Comparison of ENCODE assay signal across 22 mouse cellular contexts in genomic region chr12:17387332-17388135, GRCm38 (mm10). TPM values are rescaled to one million over a fixed set of nuclear protein-coding genes. Genes with fewer than 3 reads are reported as not detected.
DNase-seq lines count a peak whose midpoint lies in the region; ATAC-seq lines count a peak whose summit lies in the region.
"Had no signal": no experiment of that assay in that cellular context is flagged by ENCODE, and none has a peak within 500 bp of the region (broad histone marks: within the 10 kb centered on the region; RNA-seq: fewer than 3 reads in every experiment).

No protein-coding gene starts in this region.

- no peak overlapping the region for H3K9ac ChIP-seq in midbrain, embryonic 11.5 days (ENCODE audit: low read length)
- no peak overlapping the region for H3K9ac ChIP-seq in midbrain, embryonic 16.5 days (ENCODE audit: low read depth, low read length)
- no peak overlapping the region for H3K9ac ChIP-seq in intestine, embryonic 15.5 days
- H3K9ac ChIP-seq: liver, embryonic 14.5 days; midbrain, embryonic 15.5 days; neural tube, embryonic 13.5 days had no signal

- no peaks in the 10 kb centered on the region for H3K4me1 ChIP-seq in midbrain, embryonic 11.5 days (ENCODE audit: control insufficient read depth, insufficient read depth, low read length)
- no peaks in the 10 kb centered on the region for H3K4me1 ChIP-seq in midbrain, embryonic 16.5 days (ENCODE audit: control insufficient read depth, insufficient read depth, low read length)
- H3K4me1 ChIP-seq in intestine, embryonic 15.5 days (replicated peaks), result peaks cover 13% of the 10 kb centered on the region
- H3K4me1 ChIP-seq: midbrain, embryonic 15.5 days; neural tube, embryonic 13.5 days had no signal

- no peaks in the 10 kb centered on the region for H3K27me3 ChIP-seq in midbrain, embryonic 11.5 days (ENCODE audit: control insufficient read depth, insufficient read depth, low read length)
- H3K27me3 ChIP-seq in midbrain, embryonic 16.5 days (ENCODE audit: control insufficient read depth, insufficient read depth, low read depth, low read length), result no peaks in the 10 kb centered on the region
- no peaks in the 10 kb centered on the region for H3K27me3 ChIP-seq in intestine, embryonic 15.5 days (replicated peaks)
- H3K27me3 ChIP-seq: midbrain, embryonic 15.5 days; neural tube, embryonic 13.5 days had no signal

- DNase-seq in heart, adult 11 months, result peak; percentile 72
- no peak for DNase-seq in heart, postnatal 4 days
- DNase-seq in midbrain, embryonic 11.5 days (ENCODE audit: low spot score, missing footprints), result peak; percentile 67
- no peak for DNase-seq in ovary, postnatal 14 days (ENCODE audit: low spot score)
- no peak for DNase-seq in left cerebral cortex, adult 11 months (ENCODE audit: low spot score)
- DNase-seq: adrenal gland, postnatal 25 days; cerebellum, postnatal 10 days; heart, postnatal 10 days; layer of hippocampus, adult 9-11 months; retina, postnatal 1 day; spleen, adult 18-20 months had no signal

- ATAC-seq in midbrain, embryonic 11.5 days (ENCODE audit: low FRiP score), result no peak
- ATAC-seq in midbrain, embryonic 16.5 days, result no peak
- peak; percentile 25; the same call in 1 of the 2 replicates for ATAC-seq in intestine, embryonic 15.5 days
- ATAC-seq: CD4-positive, CD25-positive, alpha-beta regulatory T cell, adult 4 months; forebrain, embryonic 14.5 days; hindbrain, postnatal 0 days; midbrain, embryonic 15.5 days had no signal

- H3K36me3 ChIP-seq in midbrain, embryonic 11.5 days (ENCODE audit: control insufficient read depth, insufficient read depth, low read length), result no peaks in the 10 kb centered on the region
- H3K36me3 ChIP-seq in midbrain, embryonic 16.5 days (ENCODE audit: control insufficient read depth, insufficient read depth, low read length), result 0 out of 2 replicates have a peak, but pooled peaks cover 2% of the 10 kb centered on the region
- H3K36me3 ChIP-seq in intestine, embryonic 15.5 days, result no peaks in the 10 kb centered on the region

- H3K27ac ChIP-seq in midbrain, embryonic 11.5 days (ENCODE audit: low read depth, low read length), result no peak overlapping the region
- no peak overlapping the region for H3K27ac ChIP-seq in midbrain, embryonic 16.5 days (ENCODE audit: low read length)
- no peak overlapping the region for H3K27ac ChIP-seq in intestine, embryonic 15.5 days
- H3K27ac ChIP-seq: hindbrain, postnatal 0 days; liver, embryonic 14.5 days; macrophage; midbrain, embryonic 15.5 days; neural tube, embryonic 13.5 days had no signal

- WGBS in midbrain, embryonic 11.5 days, result 93% methylated on average over 12 of the region's 12 CpGs
- 94% methylated on average over 12 of the region's 12 CpGs for WGBS in midbrain, embryonic 16.5 days
- WGBS in intestine, embryonic 15.5 days, result 51% methylated on average over 12 of the region's 12 CpGs

- H3K4me3 ChIP-seq in midbrain, embryonic 11.5 days (ENCODE audit: low read depth, low read length), result no peak overlapping the region
- no peak overlapping the region for H3K4me3 ChIP-seq in midbrain, embryonic 16.5 days (ENCODE audit: low read depth, low read length)
- no peak overlapping the region for H3K4me3 ChIP-seq in intestine, embryonic 15.5 days (replicated peaks)
- H3K4me3 ChIP-seq: midbrain, embryonic 15.5 days; neural tube, embryonic 13.5 days had no signal

- no peak overlapping the region for H3K4me2 ChIP-seq in midbrain, embryonic 11.5 days
- no peak overlapping the region for H3K4me2 ChIP-seq in midbrain, embryonic 16.5 days (ENCODE audit: low read length)
- H3K4me2 ChIP-seq in intestine, embryonic 15.5 days (replicated peaks), result no peak overlapping the region
- H3K4me2 ChIP-seq: midbrain, embryonic 15.5 days; neural tube, embryonic 13.5 days had no signal

- no peaks in the 10 kb centered on the region for H3K9me3 ChIP-seq in midbrain, embryonic 11.5 days (ENCODE audit: control insufficient read depth, low read length)
- H3K9me3 ChIP-seq in midbrain, embryonic 16.5 days (replicated peaks; ENCODE audit: control insufficient read depth, low read length, poor library complexity, severe bottlenecking), result no peaks in the 10 kb centered on the region
- no peaks in the 10 kb centered on the region for H3K9me3 ChIP-seq in intestine, embryonic 15.5 days
- H3K9me3 ChIP-seq: midbrain, embryonic 15.5 days; neural tube, embryonic 13.5 days had no signal

RNA-seq across cellular contexts. Expression of gene Nol10, which starts 39.3 kb away (rescaled TPM):
- 10 to 100 TPM; 10.4 to 11.3 TPM for total RNA-seq in heart, postnatal 4 days (2021)
- 32.8 and 36.9 TPM in 2 replicates for polyA plus RNA-seq in midbrain, embryonic 11.5 days (2014; fragmentation: Nextera tagmentation; extraction: Ambion mirVana)
- polyA plus RNA-seq in midbrain, embryonic 16.5 days (2015; fragmentation: Nextera tagmentation; extraction: Ambion mirVana), result 21.7 and 22.3 TPM in 2 replicates
- 16.7 and 18.9 TPM in 2 replicates for polyA plus RNA-seq in intestine, embryonic 15.5 days (2015; fragmentation: Nextera tagmentation; extraction: Ambion mirVana)

RNA-seq across cellular contexts. Expression of gene Atp6v1c2, which starts 58.4 kb away (rescaled TPM):
- not detected for total RNA-seq in heart, postnatal 4 days (2021)
- 0.37 and 0.65 TPM in 2 replicates for polyA plus RNA-seq in midbrain, embryonic 11.5 days (2014; fragmentation: Nextera tagmentation; extraction: Ambion mirVana)
- 0.99 and 1.1 TPM in 2 replicates for polyA plus RNA-seq in midbrain, embryonic 16.5 days (2015; fragmentation: Nextera tagmentation; extraction: Ambion mirVana)
- 0.11 TPM in 1 of 2 replicates, not detected in the other for polyA plus RNA-seq in intestine, embryonic 15.5 days (2015; fragmentation: Nextera tagmentation; extraction: Ambion mirVana)
- total RNA-seq: gastrocnemius, adult 8-10 months; heart, postnatal 10 days had no signal
- polyA plus RNA-seq: CD4-positive, CD25-positive, alpha-beta regulatory T cell, adult 4 months; macrophage; urinary bladder, adult 2 months had no signal

Comparison
In these comparisons a context has a peak if more than half of its experiments do, and no peak if none do; other contexts are left out.
1. DNase-seq: peak in heart, adult 11 months (single experiment) and midbrain, embryonic 11.5 days (single experiment); none in heart, postnatal 4 days (single experiment), ovary, postnatal 14 days (single experiment) and left cerebral cortex, adult 11 months (single experiment).